Mouse (Mus musculus): Measurements from ENCODE around the gene Pla2g2c. TPM values are rescaled to one million over a fixed set of nuclear protein-coding genes. Genes with fewer than 3 reads are reported as not detected.

The Pla2g2c gene
- polyA plus RNA-seq, 1 experiment from 2014 or later: 0.30 TPM

GRCm38 (mm10) chr4:138782098-138782497 is 57.5 kb downstream of the Pla2g2c start:
- H3K27ac ChIP-seq (ENCODE audit: low read length): no peak overlapping the region
- H3K4me3 ChIP-seq (ENCODE audit: low read length): no peak overlapping the region
- H3K27me3 ChIP-seq (ENCODE audit: control insufficient read depth, insufficient read depth, low read depth, low read length): no peaks in the 10 kb centered on the region
- H3K9ac ChIP-seq (ENCODE audit: low read length): no peak overlapping the region
- H3K36me3 ChIP-seq (ENCODE audit: control insufficient read depth, insufficient read depth, low read length): no peaks in the 10 kb centered on the region
- no peaks in the 10 kb centered on the region for H3K9me3 ChIP-seq (ENCODE audit: control insufficient read depth, low read length)
- no peak overlapping the region for H3K4me2 ChIP-seq (ENCODE audit: low read depth, low read length)
- no peak for ATAC-seq (ENCODE audit: low read depth)
- H3K4me1 ChIP-seq (replicated peaks; ENCODE audit: control insufficient read depth, insufficient read depth, low read length): no peaks in the 10 kb centered on the region
- WGBS: 73% methylated on average over 6 of the region's 6 CpGs

- H3K27ac ChIP-seq (ENCODE audit: low read length): no peak overlapping the region
- no peak overlapping the region for H3K9ac ChIP-seq (ENCODE audit: low read length)
- H3K4me3 ChIP-seq (ENCODE audit: low read length): no peak overlapping the region
- ATAC-seq (ENCODE audit: low read depth): no peak
- no peak overlapping the region for H3K4me2 ChIP-seq (ENCODE audit: low read depth, low read length)
- H3K9me3 ChIP-seq (ENCODE audit: control insufficient read depth, low read length): no peaks in the 10 kb centered on the region
- H3K4me1 ChIP-seq (replicated peaks; ENCODE audit: control insufficient read depth, insufficient read depth, low read length): no peaks in the 10 kb centered on the region
- H3K36me3 ChIP-seq (ENCODE audit: control insufficient read depth, insufficient read depth, low read length): no peaks in the 10 kb centered on the region
- H3K27me3 ChIP-seq (ENCODE audit: control insufficient read depth, insufficient read depth, low read depth, low read length): no peaks in the 10 kb centered on the region
- WGBS: 45% methylated on average over 4 of the region's 4 CpGs
Observed at GRCm38 (mm10) chr4:138785721-138786120, 61.1 kb downstream of the Pla2g2c start.

- no peak for ATAC-seq (ENCODE audit: low read depth)
- no peak overlapping the region for H3K4me2 ChIP-seq (ENCODE audit: low read depth, low read length)
- no peak overlapping the region for H3K27ac ChIP-seq (ENCODE audit: low read length)
- no peaks in the 10 kb centered on the region for H3K36me3 ChIP-seq (ENCODE audit: control insufficient read depth, insufficient read depth, low read length)
- no peak overlapping the region for H3K4me3 ChIP-seq (ENCODE audit: low read length)
- H3K27me3 ChIP-seq (ENCODE audit: control insufficient read depth, insufficient read depth, low read depth, low read length): no peaks in the 10 kb centered on the region
- no peaks in the 10 kb centered on the region for H3K4me1 ChIP-seq (replicated peaks; ENCODE audit: control insufficient read depth, insufficient read depth, low read length)
- H3K9me3 ChIP-seq (ENCODE audit: control insufficient read depth, low read length): no peaks in the 10 kb centered on the region
- 39% methylated on average over 4 of the region's 4 CpGs for WGBS
- H3K9ac ChIP-seq (ENCODE audit: low read length): no peak overlapping the region
Observed at GRCm38 (mm10) chr4:138786141-138786540, 61.5 kb downstream of the Pla2g2c start.

GRCm38 (mm10) chr4:138788381-138788780 is 63.8 kb downstream of the Pla2g2c start:
- no peak for ATAC-seq (ENCODE audit: low read depth)
- no peaks in the 10 kb centered on the region for H3K36me3 ChIP-seq (ENCODE audit: control insufficient read depth, insufficient read depth, low read length)
- no peaks in the 10 kb centered on the region for H3K9me3 ChIP-seq (ENCODE audit: control insufficient read depth, low read length)
- no peak overlapping the region for H3K4me3 ChIP-seq (ENCODE audit: low read length)
- H3K27me3 ChIP-seq (ENCODE audit: control insufficient read depth, insufficient read depth, low read depth, low read length): no peaks in the 10 kb centered on the region
- WGBS: 66% methylated on average over 4 of the region's 4 CpGs
- no peak overlapping the region for H3K4me2 ChIP-seq (ENCODE audit: low read depth, low read length)
- peaks cover 3% of the 10 kb centered on the region; the same call in 1 of the 2 replicates for H3K4me1 ChIP-seq (replicated peaks; ENCODE audit: control insufficient read depth, insufficient read depth, low read length)
- no peak overlapping the region for H3K9ac ChIP-seq (ENCODE audit: low read length)
- H3K27ac ChIP-seq (ENCODE audit: low read length): no peak overlapping the region

GRCm38 (mm10) chr4:138791452-138791851 is 66.9 kb downstream of the Pla2g2c start:
- H3K4me2 ChIP-seq (ENCODE audit: low read depth, low read length): no peak overlapping the region
- H3K9me3 ChIP-seq (ENCODE audit: control insufficient read depth, low read length): no peaks in the 10 kb centered on the region
- H3K9ac ChIP-seq (ENCODE audit: low read length): no peak overlapping the region
- 38% methylated on average over 6 of the region's 6 CpGs for WGBS
- ATAC-seq (ENCODE audit: low read depth): no peak
- H3K27me3 ChIP-seq (ENCODE audit: control insufficient read depth, insufficient read depth, low read depth, low read length): no peaks in the 10 kb centered on the region
- no peak overlapping the region for H3K27ac ChIP-seq (ENCODE audit: low read length)
- H3K36me3 ChIP-seq (ENCODE audit: control insufficient read depth, insufficient read depth, low read length): no peaks in the 10 kb centered on the region
- H3K4me3 ChIP-seq (ENCODE audit: low read length): no peak overlapping the region
- peaks cover 5% of the 10 kb centered on the region; the same call in 1 of the 2 replicates for H3K4me1 ChIP-seq (replicated peaks; ENCODE audit: control insufficient read depth, insufficient read depth, low read length)

GRCm38 (mm10) chr4:138792599-138792998 is 68.0 kb downstream of the Pla2g2c start:
- WGBS: 8% methylated on average over 9 of the region's 9 CpGs
- Histone ChIP-seq H3K4me2 (ENCODE audit: low read depth, low read length) (no peak overlapping the region), H3K4me1 (replicated peaks; ENCODE audit: control insufficient read depth, insufficient read depth, low read length) (peaks cover 8% of the 10 kb centered on the region; the same call in 1 of the 2 replicates), H3K4me3 (ENCODE audit: low read length) (no peak overlapping the region), H3K9ac (ENCODE audit: low read length) (no peak overlapping the region), H3K9me3 (ENCODE audit: control insufficient read depth, low read length) (no peaks in the 10 kb centered on the region), H3K36me3 (ENCODE audit: control insufficient read depth, insufficient read depth, low read length) (no peaks in the 10 kb centered on the region), H3K27me3 (ENCODE audit: control insufficient read depth, insufficient read depth, low read depth, low read length) (no peaks in the 10 kb centered on the region), H3K27ac (ENCODE audit: low read length) (peak overlapping the region; percentile 43)
- ATAC-seq (ENCODE audit: low read depth): 0 out of 2 replicates have a peak, but pooled peaks have one; percentile 10

- ATAC-seq (ENCODE audit: low read depth): peak; percentile 34; the same call in 1 of the 2 replicates
- Histone ChIP-seq H3K9ac (ENCODE audit: low read length) (no peak overlapping the region), H3K27ac (ENCODE audit: low read length) (no peak overlapping the region), H3K4me2 (ENCODE audit: low read depth, low read length) (no peak overlapping the region), H3K4me1 (replicated peaks; ENCODE audit: control insufficient read depth, insufficient read depth, low read length) (peaks cover 8% of the 10 kb centered on the region; the same call in 1 of the 2 replicates), H3K27me3 (ENCODE audit: control insufficient read depth, insufficient read depth, low read depth, low read length) (no peaks in the 10 kb centered on the region), H3K9me3 (ENCODE audit: control insufficient read depth, low read length) (no peaks in the 10 kb centered on the region), H3K36me3 (ENCODE audit: control insufficient read depth, insufficient read depth, low read length) (no peaks in the 10 kb centered on the region), H3K4me3 (ENCODE audit: low read length) (no peak overlapping the region)
- WGBS: 44% methylated on average over 2 of the region's 2 CpGs
Observed at GRCm38 (mm10) chr4:138793276-138793675, 68.7 kb downstream of the Pla2g2c start.

GRCm38 (mm10) chr4:138794344-138794743 is 69.8 kb downstream of the Pla2g2c start:
- H3K27ac ChIP-seq (ENCODE audit: low read length): no peak overlapping the region
- no peak overlapping the region for H3K4me3 ChIP-seq (ENCODE audit: low read length)
- H3K27me3 ChIP-seq (ENCODE audit: control insufficient read depth, insufficient read depth, low read depth, low read length): no peaks in the 10 kb centered on the region
- H3K4me2 ChIP-seq (ENCODE audit: low read depth, low read length): no peak overlapping the region
- H3K36me3 ChIP-seq (ENCODE audit: control insufficient read depth, insufficient read depth, low read length): no peaks in the 10 kb centered on the region
- no peak overlapping the region for H3K9ac ChIP-seq (ENCODE audit: low read length)
- no peaks in the 10 kb centered on the region for H3K9me3 ChIP-seq (ENCODE audit: control insufficient read depth, low read length)
- no peak for ATAC-seq (ENCODE audit: low read depth)
- WGBS: 84% methylated on average over 6 of the region's 6 CpGs
- peaks cover 8% of the 10 kb centered on the region; the same call in 1 of the 2 replicates for H3K4me1 ChIP-seq (replicated peaks; ENCODE audit: control insufficient read depth, insufficient read depth, low read length)
